Mouse (Mus musculus) heart, embryonic 11.5 days (tissue): ENCODE measurements around the gene Etnk1. TPM values are rescaled to one million over a fixed set of nuclear protein-coding genes. Genes with fewer than 3 reads are reported as not detected.
"Not testable (repeated sequence)": the region's sequence is repeated elsewhere in the genome, so short reads cannot be mapped to it uniquely, and the experiment has no call there.

ENCODE experiments used
- ATAC-seq: fragments of 200-750 bp; cut with Nextera tagmentation; replicated peaks from 2 replicates; pipeline ENCODE4 v1.8.0; 2017; ENCODE audit warnings: moderate library complexity; ENCODE audit not compliant: insufficient number of reproducible peaks, low FRiP score, low TSS enrichment
- H3K27ac ChIP-seq: fragments of 300-500 bp; sonication (generic); 2 replicates; pipeline ENCODE4 v1.5.1; 2014; ENCODE audit warnings: mild to moderate bottlenecking, low read depth, low read length
- H3K27me3 ChIP-seq: fragments of 300-500 bp; sonication (generic); 2 replicates; pipeline ENCODE4 v1.6.1; 2014; ENCODE audit warnings: mild to moderate bottlenecking, low read length, mixed read lengths; ENCODE audit not compliant: control insufficient read depth, insufficient read depth
- H3K36me3 ChIP-seq: fragments of 300-500 bp; sonication (generic); 2 replicates; pipeline ENCODE4 v1.6.1; 2014; ENCODE audit warnings: mild to moderate bottlenecking, low read length, moderate library complexity, mixed read lengths; ENCODE audit not compliant: control insufficient read depth, insufficient read depth
- H3K4me1 ChIP-seq: fragments of 300-500 bp; sonication (generic); 2 replicates; pipeline ENCODE4 v1.6.1; 2014; ENCODE audit warnings: low read length; ENCODE audit not compliant: control insufficient read depth, insufficient read depth
- H3K4me2 ChIP-seq: fragments of 300-500 bp; sonication (generic); 2 replicates; pipeline ENCODE4 v1.6.1; 2014; ENCODE audit warnings: mild to moderate bottlenecking, moderate library complexity
- H3K4me3 ChIP-seq: fragments of 300-500 bp; sonication (generic); 2 replicates; pipeline ENCODE4 v1.5.1; 2014; ENCODE audit warnings: low read depth, low read length
- H3K9ac ChIP-seq: fragments of 300-500 bp; sonication (generic); 2 replicates; pipeline ENCODE4 v1.6.1; 2014; ENCODE audit warnings: mild to moderate bottlenecking, low read depth, low read length, moderate library complexity
- H3K9me3 ChIP-seq: fragments of 300-500 bp; sonication (generic); replicated peaks from 2 replicates; pipeline ENCODE4 v1.6.1; 2016; ENCODE audit warnings: low read length; ENCODE audit not compliant: control insufficient read depth
- WGBS: fragments of 180-500 bp; shearing (Covaris S2); extraction: QIAGEN DNeasy Blood & Tissue Kit; methylation state at CpG from one replicate; pipeline ENCODE4 v1.1.7; 2014; ENCODE audit not compliant: insufficient replicate concordance; 5-methylcytosine and 5-hydroxymethylcytosine counted together
- polyA plus RNA-seq: library from polyadenylated mRNA; unstranded; fragments of >200 nt; fragmentation: Nextera tagmentation; extraction: Ambion mirVana; gene quantifications from 2 replicates; pipeline ENCODE4 v1.2.1, GENCODE M21; 2014

Etnk1 gene
- polyA plus RNA-seq, 1 experiment from 2014 or later = 18.0 TPM

GRCm38 (mm10) chr6:143135097-143135496 is 31.9 kb upstream of the Etnk1 start:
- no peak for ATAC-seq
- 94% methylated on average over 13 of the region's 13 CpGs for WGBS
- H3K4me3 ChIP-seq = no peak overlapping the region
- H3K4me1 ChIP-seq = no peaks in the 10 kb centered on the region
- H3K36me3 ChIP-seq = no peaks in the 10 kb centered on the region
- H3K9me3 ChIP-seq = no peaks in the 10 kb centered on the region
- H3K9ac ChIP-seq = no peak overlapping the region
- H3K4me2 ChIP-seq = no peak overlapping the region
- H3K27me3 ChIP-seq = no peaks in the 10 kb centered on the region
- H3K27ac ChIP-seq = no peak overlapping the region

DNA sequence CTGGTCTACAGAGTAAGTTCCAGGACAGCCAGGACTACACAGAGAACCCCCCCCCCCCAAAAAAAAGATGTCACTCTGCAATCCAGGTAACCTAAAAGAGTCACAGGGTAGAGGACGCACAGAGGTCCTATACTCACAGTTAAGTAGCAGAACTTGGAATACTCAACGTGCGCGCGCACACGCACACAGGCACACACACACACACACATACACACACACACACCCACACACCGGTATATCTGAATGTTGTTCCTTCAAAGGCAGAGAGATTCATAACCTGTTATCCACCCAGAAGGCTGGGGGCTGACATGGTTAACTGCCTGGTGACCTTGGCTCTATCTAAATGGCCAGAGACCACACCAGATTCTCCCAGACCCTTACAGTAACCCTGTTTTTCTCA is 30.3 kb upstream of the Etnk1 start:
- Histone ChIP-seq H3K4me2 (no peak overlapping the region), H3K4me3 (no peak overlapping the region), H3K36me3 (no peaks in the 10 kb centered on the region), H3K27ac (no peak overlapping the region), H3K4me1 (no peaks in the 10 kb centered on the region), H3K9ac (no peak overlapping the region), H3K27me3 (no peaks in the 10 kb centered on the region), H3K9me3 (no peaks in the 10 kb centered on the region)
- ATAC-seq = no peak
- WGBS = 95% methylated on average over 7 of the region's 7 CpGs

- ATAC-seq = no peak
- Histone ChIP-seq H3K9me3 (no peaks in the 10 kb centered on the region), H3K36me3 (no peaks in the 10 kb centered on the region), H3K4me3 (no peak overlapping the region), H3K27ac (no peak overlapping the region), H3K4me1 (no peaks in the 10 kb centered on the region), H3K27me3 (no peaks in the 10 kb centered on the region), H3K9ac (no peak overlapping the region), H3K4me2 (no peak overlapping the region)
- WGBS = 51% methylated on average over 5 of the region's 5 CpGs
Observed at GRCm38 (mm10) chr6:143137341-143137740, 29.7 kb upstream of the Etnk1 start.

GRCm38 (mm10) chr6:143139417-143139816 is 27.6 kb upstream of the Etnk1 start:
- Histone ChIP-seq H3K4me3 (no peak overlapping the region), H3K36me3 (no peaks in the 10 kb centered on the region), H3K4me1 (no peaks in the 10 kb centered on the region), H3K9me3 (no peaks in the 10 kb centered on the region), H3K27ac (no peak overlapping the region), H3K27me3 (no peaks in the 10 kb centered on the region), H3K9ac (no peak overlapping the region), H3K4me2 (no peak overlapping the region)
- 77% methylated on average over 2 of the region's 2 CpGs for WGBS
- ATAC-seq = no peak

- H3K4me3 ChIP-seq = no peak overlapping the region
- no peaks in the 10 kb centered on the region for H3K9me3 ChIP-seq
- no peak overlapping the region for H3K27ac ChIP-seq
- H3K27me3 ChIP-seq = no peaks in the 10 kb centered on the region
- 82% methylated on average over 9 of the region's 9 CpGs for WGBS
- H3K4me1 ChIP-seq = no peaks in the 10 kb centered on the region
- no peak overlapping the region for H3K4me2 ChIP-seq
- no peak overlapping the region for H3K9ac ChIP-seq
- ATAC-seq = no peak
- H3K36me3 ChIP-seq = no peaks in the 10 kb centered on the region
Observed at GRCm38 (mm10) chr6:143140884-143141283, 26.1 kb upstream of the Etnk1 start.

GRCm38 (mm10) chr6:143141624-143142592 is 25.1 kb upstream of the Etnk1 start:
- not testable (repeated sequence) for H3K4me2 ChIP-seq, H3K4me1 ChIP-seq, H3K27me3 ChIP-seq, ATAC-seq, H3K27ac ChIP-seq, H3K9ac ChIP-seq, H3K36me3 ChIP-seq, H3K9me3 ChIP-seq, H3K4me3 ChIP-seq
- WGBS = 80% methylated on average over 10 of the region's 10 CpGs

- 87% methylated on average over 4 of the region's 4 CpGs for WGBS
- H3K27me3 ChIP-seq = no peaks in the 10 kb centered on the region
- no peak overlapping the region for H3K4me2 ChIP-seq
- H3K36me3 ChIP-seq = no peaks in the 10 kb centered on the region
- no peaks in the 10 kb centered on the region for H3K9me3 ChIP-seq
- H3K9ac ChIP-seq = no peak overlapping the region
- no peak overlapping the region for H3K27ac ChIP-seq
- no peak overlapping the region for H3K4me3 ChIP-seq
- ATAC-seq = no peak
- H3K4me1 ChIP-seq = no peaks in the 10 kb centered on the region
Observed at GRCm38 (mm10) chr6:143142861-143143260, 24.2 kb upstream of the Etnk1 start.

- Histone ChIP-seq H3K27ac (no peak overlapping the region), H3K4me1 (no peaks in the 10 kb centered on the region), H3K9me3 (no peaks in the 10 kb centered on the region), H3K27me3 (no peaks in the 10 kb centered on the region), H3K4me3 (no peak overlapping the region), H3K9ac (no peak overlapping the region), H3K4me2 (peak overlapping the region; percentile 72), H3K36me3 (no peaks in the 10 kb centered on the region)
- 79% methylated on average over 9 of the region's 9 CpGs for WGBS
- ATAC-seq = no peak
Observed at GRCm38 (mm10) chr6:143143321-143143720, 23.7 kb upstream of the Etnk1 start.
